Mouse (Mus musculus) right cerebral cortex, postnatal 10 days (tissue): ENCODE measurements around the gene 1700080E11Rik.
"Not testable (repeated sequence)": the region's sequence is repeated elsewhere in the genome, so short reads cannot be mapped to it uniquely, and the experiment has no call there.

Experiments used
- DNase-seq, 2 experiments: peaks; one replicate each; pipeline ENCODE4 v3.0.0; 2021; ENCODE audit warnings: low spot score in 2 of 2

Gene 1700080E11Rik

DNA sequence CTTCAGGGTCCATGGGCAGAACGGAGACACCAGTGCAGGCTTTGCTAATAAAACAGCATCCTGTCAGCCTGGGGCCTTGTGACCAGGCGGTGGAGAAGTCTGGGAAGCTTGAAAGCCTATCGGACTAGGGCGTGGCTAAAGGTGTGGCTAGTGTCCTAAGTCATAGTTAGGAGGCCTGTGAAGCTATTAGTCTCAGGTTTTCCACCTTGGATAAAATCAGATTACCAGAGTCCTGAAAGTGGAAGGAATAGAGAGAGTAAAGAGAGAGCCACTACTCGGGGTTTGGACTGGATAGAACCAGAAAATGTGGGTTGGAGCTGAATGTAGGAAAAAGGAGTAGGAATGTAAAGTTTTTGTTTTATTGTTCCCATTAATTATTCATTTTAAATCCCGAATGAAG lies at the start of gene 1700080E11Rik:
TSS of gene 1700080E11Rik (minus strand) at position 101 of the 400 bp plus-strand sequence.
- DNase-seq: no peak

GRCm38 (mm10) chr9:105186725-105187124 lies 41.8 kb upstream of the 1700080E11Rik start:
- DNase-seq: no peak

DNA sequence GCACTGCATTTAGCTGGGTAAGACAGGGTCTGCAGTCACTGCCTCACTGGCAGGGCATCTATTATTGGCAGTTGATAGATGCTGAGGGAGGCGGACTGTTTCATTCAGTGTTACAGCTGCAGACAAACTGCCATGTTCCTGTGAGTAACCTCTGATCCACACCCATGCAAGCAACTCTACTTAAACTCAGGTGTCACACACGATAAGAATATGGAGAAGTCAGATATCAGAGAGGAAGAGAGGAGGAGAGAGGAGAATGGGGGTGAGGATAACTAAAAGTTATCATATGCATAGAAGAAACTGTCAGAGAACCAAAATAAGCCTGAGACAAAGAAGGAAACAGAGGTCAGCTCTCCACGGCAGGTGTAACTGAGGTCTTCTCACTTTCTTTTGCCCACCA lies 37.5 kb upstream of the 1700080E11Rik start:
- DNase-seq: no peak

DNA sequence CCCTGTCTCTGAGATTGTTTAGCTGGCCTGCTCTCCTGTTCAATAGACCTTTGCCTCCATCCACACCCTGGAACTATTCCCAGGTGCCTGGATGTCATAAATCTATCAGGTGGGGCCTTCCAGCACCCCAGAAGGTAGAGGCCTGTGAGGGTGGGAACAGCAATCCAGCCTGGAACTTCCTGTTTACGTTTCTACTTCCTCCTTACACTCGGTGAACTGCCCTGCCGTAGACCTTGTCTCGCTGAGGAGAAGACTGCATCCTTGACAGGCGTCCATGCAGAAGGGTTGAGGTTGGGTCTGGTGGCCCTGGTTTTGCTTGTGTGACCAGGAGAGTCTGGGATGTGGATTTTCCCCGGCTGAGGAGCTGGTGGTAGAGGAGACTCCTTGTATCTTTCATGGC lies 5.7 kb downstream of the 1700080E11Rik start:
- peak in 1 of 2 experiments; percentile 12 for DNase-seq

DNA sequence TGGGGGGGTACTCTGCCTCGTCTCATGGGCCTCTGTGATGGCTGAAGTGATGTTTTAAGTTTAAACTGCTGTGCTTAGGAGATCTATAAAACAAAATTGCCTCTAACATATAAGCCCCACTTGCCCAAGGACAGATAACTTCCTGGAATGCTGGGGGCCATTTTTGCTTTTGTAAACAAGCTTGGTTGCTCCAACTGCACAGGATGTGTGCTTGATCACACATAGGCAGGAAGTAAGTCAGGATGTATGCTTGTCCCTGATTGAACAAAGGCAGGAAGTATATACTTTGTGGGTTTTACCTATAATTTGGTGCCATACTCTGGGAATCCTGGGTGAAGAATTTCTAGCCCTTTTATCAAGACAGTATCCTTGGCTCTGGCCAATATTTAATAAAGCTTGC lies 8.5 kb downstream of the 1700080E11Rik start:
- DNase-seq: no peak

GRCm38 (mm10) chr9:105134536-105134935 lies 10.4 kb downstream of the 1700080E11Rik start:
- peak in 1 of 2 experiments; percentile 8 for DNase-seq

DNA sequence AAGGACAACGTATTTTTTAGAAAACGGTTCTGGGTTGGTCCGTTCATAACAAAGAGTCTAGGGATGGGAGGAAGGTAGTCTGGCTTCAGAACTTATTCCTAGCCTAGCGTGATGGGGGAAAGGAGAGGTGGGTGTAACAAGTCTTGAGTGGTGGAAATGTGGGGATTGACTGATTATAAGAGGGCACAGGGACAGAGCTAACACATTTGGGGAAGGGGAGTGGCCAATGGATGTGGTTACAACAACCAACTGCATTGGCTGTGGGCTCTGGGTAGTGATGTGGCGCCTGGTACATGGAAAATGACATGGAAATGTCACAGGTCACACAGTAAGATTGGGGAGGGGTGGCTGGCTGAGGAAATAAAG lies 12.9 kb downstream of the 1700080E11Rik start:
- DNase-seq: peak in 1 of 2 experiments; percentile 25

DNA sequence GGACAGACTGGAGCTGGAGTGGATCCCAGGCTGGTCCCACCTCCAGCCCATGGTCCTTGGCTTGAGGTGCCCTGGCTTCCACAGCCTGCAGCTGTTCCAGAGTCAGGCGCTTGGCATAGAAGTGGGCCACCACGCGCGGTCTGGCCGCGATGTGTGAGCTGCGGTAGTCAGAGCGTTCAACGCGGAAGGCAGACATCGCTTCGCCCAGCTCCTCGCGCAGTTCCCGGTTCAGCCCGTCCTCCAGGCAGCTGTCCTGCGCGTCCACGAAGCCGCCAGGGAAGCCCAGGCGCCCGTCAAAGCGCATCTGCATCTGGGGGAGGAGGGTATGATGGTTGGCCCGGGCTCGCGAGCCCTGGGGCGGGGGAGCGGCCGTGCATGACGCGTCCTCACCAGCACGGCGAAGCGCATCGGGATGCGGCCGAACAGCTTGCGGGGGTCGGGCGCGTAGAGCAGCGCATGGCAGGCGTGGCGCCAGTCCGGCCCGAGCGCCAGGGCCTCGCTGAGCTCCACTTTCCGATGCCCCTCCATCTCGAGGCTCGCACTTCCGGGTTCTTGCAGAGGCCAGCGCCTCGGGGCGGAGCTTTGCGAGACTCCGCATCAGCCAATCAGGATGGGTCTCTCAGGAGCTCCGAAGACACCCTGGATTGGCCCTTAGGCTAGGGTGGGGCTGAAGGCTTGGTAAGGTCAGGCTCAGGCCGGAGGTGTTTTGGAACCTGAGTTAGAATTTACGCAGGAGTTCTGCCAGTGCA lies 13.5 kb downstream of the 1700080E11Rik start, which contains the start of gene Nudt16:
TSS of gene Nudt16 (minus strand) at position 572 of the 749 bp plus-strand sequence.
- peak; percentile 91 to 94 for DNase-seq

GRCm38 (mm10) chr9:105130331-105130730 lies 14.6 kb downstream of the 1700080E11Rik start:
- peak in 1 of 2 experiments; percentile 18 for DNase-seq

DNA sequence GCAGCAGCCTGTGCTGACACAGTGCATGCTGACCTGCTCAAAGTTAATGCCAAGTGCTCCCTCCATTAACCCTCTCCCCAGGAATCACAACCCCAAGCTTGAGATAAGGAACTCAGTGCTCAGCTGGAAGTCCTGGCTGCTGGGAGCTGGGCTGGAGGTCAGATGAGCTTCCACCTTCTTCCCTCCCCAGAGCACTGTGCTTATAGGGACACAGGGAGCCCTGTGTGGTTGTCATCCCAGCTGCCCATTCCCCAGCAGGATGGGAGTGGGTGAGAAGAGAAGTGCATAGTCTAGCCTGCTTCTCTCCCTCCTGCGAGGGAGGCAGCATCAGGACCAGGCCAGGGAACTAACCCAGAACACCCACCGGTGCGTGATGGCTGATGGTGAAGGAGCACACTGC lies 19.7 kb downstream of the 1700080E11Rik start:
- DNase-seq: not testable (repeated sequence)

- no peak for DNase-seq
These were observed 41.0 kb downstream of the 1700080E11Rik start for GRCm38 (mm10) chr9:105103893-105104292.

- peak; percentile 65 to 67 for DNase-seq
These were observed 43.0 kb downstream of the 1700080E11Rik start for GRCm38 (mm10) chr9:105101911-105102310.

DNA sequence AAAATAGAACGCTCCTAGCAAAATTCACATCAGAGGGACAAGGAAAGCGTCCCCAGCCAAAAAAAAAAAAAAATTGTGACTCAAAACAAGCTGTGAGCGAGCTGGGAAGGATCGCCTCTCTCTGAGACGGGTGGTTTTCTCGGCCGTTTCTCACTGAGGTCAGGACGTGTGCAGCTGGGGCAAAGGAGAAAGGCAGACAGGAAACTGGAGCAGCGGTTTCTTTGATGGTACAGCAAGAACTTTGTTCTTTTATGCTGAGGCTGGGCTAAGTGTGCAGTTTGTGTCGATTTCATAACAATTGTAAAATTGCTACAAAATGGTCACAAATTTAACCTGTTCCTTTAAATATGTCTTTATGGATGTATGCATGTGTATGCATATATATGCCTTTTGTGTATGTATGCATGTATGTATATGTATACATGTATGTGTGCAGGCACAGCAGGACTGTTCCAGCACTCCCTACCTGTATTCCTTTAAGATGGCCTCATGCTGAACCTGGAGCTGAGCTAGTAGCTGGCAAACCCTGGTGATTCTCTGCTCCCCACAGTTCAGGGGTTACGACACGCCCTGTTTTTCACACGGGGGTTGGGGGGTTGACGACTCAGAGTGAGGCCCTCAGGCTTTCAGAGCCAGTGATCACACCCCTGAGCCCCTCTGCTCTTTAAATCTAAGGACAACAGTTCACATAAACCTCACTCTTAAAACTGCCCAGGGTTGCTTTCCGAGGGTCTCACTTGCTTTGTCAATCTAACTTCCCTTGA lies 43.9 kb downstream of the 1700080E11Rik start:
- no peak for DNase-seq
